Mouse (Mus musculus) embryonic fibroblast, embryonic 13.5 days (primary cell): ENCODE results near the gene Prr12.

Source experiments
- CTCF ChIP-seq: IDR thresholded peaks from 2 replicates; pipeline ENCODE4 v1.5.1; 2011; ENCODE audit warnings: mild to moderate bottlenecking, control low read depth, low read length, moderate library complexity, borderline replicate concordance; ENCODE audit not compliant: insufficient read depth
- POLR2A ChIP-seq: IDR thresholded peaks from 2 replicates; pipeline ENCODE4 v1.6.1; 2011; ENCODE audit warnings: low read depth, mild to moderate bottlenecking, control low read depth, low read length, moderate library complexity

- TF ChIP-seq POLR2A: no peak; the same call in 1 of the 2 replicates
- no peak for TF ChIP-seq CTCF
Measured at GRCm38 (mm10) chr7:44997940-44998428, 54.7 kb downstream of the Prr12 start.
